Mouse (Mus musculus): Measurements from ENCODE around the gene Cenpm.
"Not testable (repeated sequence)": the region's sequence is repeated elsewhere in the genome, so short reads cannot be mapped to it uniquely, and the experiment has no call there.

Cenpm gene

GRCm38 (mm10) chr15:82244115-82244804 lies at the start of gene Cenpm:
Gene Cenpm, minus strand, starts transcription at chr15:82244748.
- peak; percentile 93 for DNase-seq (ENCODE audit: inconsistent ontology term)

DNA sequence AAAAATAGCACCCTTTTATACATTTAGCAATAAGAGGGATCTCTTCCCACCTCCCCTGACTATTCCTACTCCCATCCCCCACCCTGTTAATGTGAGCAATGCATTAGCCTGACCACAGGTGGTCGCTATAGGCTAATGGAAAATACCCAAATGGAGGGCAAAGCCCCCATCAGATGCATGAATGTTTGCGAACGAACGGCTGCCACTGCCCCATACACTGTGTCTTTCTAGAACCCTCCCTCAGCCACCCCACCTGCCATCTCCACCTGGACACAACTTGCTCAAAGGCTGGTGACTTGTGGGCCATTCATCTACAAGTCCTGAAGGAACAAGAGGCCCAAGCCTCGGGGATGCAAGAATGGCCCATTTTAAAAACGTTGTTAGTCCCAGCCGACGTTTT lies 49.5 kb upstream of the Cenpm start:
- DNase-seq (ENCODE audit: inconsistent ontology term), result no peak

- DNase-seq (ENCODE audit: inconsistent ontology term), result peak; percentile 54
Observed at GRCm38 (mm10) chr15:82293271-82293711, 48.7 kb upstream of the Cenpm start.

- no peak for DNase-seq (ENCODE audit: inconsistent ontology term)
Observed at GRCm38 (mm10) chr15:82292851-82293250, 48.3 kb upstream of the Cenpm start.

DNA sequence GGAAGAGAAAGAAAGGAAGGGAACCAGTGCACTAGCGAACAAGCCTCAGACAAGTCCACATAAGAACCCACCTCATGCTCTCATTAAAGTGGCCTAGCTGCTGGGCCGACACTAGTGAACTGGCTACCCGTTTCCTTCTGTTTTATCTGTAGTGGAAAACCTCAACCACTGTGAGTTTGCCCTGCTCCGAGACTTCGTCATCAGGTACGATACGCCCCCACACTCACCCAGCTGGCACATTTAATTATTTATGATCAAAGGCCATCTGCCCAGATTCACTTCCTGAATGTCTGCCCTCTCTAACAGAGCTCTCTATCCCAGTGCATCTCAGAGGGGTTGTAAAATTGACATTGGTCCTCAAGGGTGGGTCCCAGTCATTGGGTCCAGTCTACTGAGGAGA lies 45.7 kb upstream of the Cenpm start:
- DNase-seq (ENCODE audit: inconsistent ontology term), result no peak

DNA sequence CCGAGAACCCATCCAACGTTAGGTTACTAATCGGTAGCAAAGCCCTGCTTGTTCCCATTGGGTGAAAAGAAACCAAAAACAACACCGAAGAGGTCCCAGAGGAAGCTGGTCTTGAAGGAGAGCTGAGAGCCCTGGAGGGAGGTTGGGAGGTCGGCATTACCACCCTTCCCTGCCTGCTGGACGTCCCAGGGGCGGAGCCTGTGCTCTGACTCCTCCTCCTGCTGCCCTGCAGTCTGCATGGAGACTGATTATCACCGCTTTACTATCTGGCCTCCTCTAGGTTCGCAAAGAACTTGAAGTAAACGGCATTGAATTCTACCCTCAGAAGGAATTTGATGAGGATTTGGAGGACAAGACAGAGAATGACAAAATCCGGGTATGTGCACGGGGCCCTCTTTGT lies 41.6 kb upstream of the Cenpm start:
- DNase-seq (ENCODE audit: inconsistent ontology term), result no peak

- DNase-seq (ENCODE audit: inconsistent ontology term), result no peak
Observed at GRCm38 (mm10) chr15:82280638-82281037, 36.1 kb upstream of the Cenpm start.

DNA sequence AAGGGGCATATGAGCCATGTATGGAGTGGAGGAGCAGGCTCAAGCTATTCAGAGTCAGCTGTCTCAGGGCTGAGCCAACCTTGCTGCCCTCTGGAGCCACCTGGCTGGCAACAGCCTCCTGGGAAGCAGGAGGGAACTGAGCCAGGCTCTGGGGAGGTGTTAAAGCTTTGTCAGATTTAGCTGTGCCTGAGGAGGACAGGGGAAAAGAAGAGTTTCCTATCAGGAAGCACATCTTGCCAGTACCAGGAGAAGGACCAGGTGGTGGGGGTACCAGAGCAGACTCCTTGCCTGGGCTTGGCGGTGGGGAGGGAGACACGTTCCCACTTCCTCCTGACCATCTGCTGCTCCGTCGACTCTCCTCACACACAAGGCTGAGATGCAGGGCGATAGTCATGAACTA lies 33.0 kb upstream of the Cenpm start:
- DNase-seq (ENCODE audit: inconsistent ontology term), result no peak

GRCm38 (mm10) chr15:82274927-82275901 lies 30.7 kb upstream of the Cenpm start:
- DNase-seq (ENCODE audit: inconsistent ontology term), result peak; percentile 59

- DNase-seq (ENCODE audit: inconsistent ontology term), result no peak
Observed at GRCm38 (mm10) chr15:82274593-82274926, 30.0 kb upstream of the Cenpm start, which contains the start of gene Sept3. Gene Sept3, plus strand, starts transcription at chr15:82274893.

DNA sequence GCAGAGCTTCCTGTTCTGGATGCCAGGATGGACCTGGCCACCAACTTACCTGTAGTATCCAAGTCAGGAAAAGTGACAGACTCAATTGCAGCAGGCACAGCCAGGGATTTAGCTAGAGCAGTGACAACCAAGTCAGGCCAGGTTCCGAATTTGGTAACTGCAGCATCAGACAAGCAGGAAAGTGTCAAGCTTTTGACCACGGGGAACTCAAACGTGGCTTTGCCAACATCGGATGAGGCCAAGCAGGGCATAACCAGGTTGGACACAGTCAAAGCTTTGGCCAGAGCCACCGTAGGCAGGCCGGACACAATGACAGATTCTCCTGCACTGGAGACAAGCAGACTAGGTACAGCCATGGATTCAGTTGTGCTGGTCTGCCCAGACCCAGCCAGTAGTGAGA lies 27.7 kb upstream of the Cenpm start:
- DNase-seq (ENCODE audit: inconsistent ontology term), result no peak

DNA sequence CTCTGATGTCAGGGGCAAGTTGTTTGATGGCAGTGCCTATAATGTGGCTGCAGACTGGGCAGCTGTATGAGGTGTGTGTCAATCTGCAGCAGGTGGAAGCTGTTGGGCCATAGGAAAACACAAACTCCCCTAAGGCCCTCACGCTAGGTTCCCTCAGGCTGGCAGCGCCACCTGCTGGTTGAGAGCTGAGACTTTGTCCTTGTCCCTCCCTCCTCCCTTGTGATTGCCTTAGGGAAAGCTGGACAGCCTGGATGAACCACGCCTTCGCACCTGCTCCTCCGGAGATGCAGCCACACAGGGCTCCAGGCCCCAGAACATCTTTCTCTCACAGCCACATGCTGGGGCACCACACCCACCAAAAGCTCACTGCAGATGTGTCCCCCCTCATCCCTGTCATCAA lies 26.7 kb upstream of the Cenpm start:
- DNase-seq (ENCODE audit: inconsistent ontology term), result peak; percentile 46

DNA sequence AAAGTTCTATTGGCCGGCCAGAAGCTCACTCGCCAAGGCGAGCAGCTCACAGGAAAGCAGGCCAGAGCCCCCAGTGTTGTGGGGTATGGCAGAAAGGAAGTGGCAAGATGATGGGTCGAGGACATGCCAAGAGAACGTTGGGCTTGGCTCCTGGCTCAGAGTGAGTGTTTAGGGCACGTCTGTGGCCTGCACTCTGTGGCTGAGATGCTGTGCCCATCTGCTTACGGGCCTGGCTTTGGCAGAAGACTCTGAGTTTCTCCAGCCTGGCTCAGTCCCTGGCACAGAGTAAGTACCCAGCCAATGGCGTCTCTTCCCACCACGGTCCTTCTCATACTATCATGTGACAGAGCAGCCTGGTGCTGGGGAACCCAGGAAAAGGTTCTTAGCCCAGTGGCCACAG lies 24.2 kb upstream of the Cenpm start:
- no peak for DNase-seq (ENCODE audit: inconsistent ontology term)

DNA sequence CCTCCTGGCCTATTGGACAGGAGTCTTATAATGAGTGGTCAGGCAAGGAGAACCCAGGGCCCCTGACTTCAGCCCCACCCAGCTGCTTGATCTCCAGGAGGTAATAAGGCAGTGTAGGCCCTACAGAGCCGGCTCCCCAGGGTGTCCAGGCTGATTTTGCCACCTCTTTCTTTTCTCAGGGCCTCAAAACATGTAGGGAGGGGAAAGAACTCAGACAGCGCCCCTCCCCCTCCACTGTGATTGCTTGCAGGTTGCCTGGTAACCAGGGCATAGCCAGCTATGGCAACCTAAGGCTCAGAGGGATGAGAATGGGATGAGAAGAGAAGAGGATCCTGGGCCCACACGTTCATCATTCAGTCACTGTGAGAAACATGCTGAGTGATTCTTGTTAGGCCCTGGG lies 23.6 kb upstream of the Cenpm start:
- no peak for DNase-seq (ENCODE audit: inconsistent ontology term)

DNA sequence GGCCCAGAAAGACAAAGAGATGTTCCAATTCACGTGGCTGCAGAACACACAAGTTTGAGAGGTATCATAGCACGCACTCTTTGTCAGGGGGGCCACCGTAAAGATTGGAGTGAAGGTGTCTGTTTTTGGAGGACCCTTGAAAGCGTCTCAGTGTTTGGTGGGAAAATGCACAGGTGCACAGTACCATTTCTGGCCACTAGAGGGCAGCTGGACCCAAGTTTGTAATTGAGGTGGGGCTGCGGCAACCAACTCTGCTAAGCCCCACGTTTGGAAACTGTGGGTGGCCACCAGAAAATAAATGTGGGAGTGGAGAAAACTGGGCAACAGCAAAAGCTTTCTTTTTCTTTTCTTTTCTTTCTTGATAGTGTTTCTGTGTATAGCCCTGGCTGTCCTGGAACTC lies 21.8 kb upstream of the Cenpm start:
- peak; percentile 13 for DNase-seq (ENCODE audit: inconsistent ontology term)

GRCm38 (mm10) chr15:82259510-82259909 lies 15.0 kb upstream of the Cenpm start:
- peak; percentile 29 for DNase-seq (ENCODE audit: inconsistent ontology term)

DNA sequence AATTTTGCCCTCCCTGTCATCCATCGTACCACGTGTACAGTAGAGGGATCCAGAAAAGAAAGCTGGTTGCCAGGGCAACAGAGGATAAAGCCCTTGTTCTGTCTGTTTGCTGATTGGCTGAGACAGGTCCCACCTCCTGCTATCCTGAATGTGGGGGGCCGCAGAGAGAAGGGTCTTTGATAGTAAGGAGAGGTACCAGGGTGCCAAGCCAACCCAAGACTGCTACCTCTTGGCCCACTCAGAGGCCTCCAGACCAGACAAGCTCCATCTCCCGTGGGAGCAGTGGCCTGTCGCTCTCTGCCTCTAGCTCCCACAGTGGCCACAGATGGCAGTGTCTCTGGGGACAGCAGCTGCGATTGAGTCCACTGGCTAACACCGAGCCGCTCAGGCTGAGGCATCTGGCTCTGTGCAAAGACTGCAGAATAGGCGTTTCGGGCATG lies 11.4 kb upstream of the Cenpm start:
- DNase-seq (ENCODE audit: inconsistent ontology term), result peak; percentile 49

DNA sequence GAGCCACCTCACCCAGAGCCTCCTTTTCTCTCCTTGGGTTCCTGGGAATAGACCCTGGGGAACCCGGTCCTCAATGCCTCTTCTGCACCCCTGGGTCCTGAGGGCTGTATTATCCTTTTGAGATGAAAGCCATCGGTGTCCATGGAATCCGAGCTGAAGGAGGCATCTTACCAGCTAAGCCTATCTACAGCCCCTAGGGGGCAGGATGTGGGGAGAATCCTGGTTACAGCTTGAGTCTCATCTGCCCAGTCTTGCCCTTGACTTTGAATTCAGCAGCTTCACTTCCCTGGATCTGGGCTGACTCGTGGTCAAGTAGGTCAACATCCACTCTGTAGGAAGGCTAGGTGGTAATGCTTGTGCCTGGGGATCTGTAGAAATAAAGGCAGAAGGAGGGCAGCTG lies 10.7 kb upstream of the Cenpm start:
- no peak for DNase-seq (ENCODE audit: inconsistent ontology term)

GRCm38 (mm10) chr15:82252097-82252496 lies 7.5 kb upstream of the Cenpm start, which contains the start of gene 1500009C09Rik:
Gene 1500009C09Rik, plus strand, starts transcription at chr15:82252397.
- no peak for DNase-seq (ENCODE audit: inconsistent ontology term)

GRCm38 (mm10) chr15:82251579-82251978 lies 7.0 kb upstream of the Cenpm start:
- DNase-seq (ENCODE audit: inconsistent ontology term), result no peak

GRCm38 (mm10) chr15:82247131-82247776 lies 2.7 kb upstream of the Cenpm start:
- no peak for DNase-seq (ENCODE audit: inconsistent ontology term)

DNA sequence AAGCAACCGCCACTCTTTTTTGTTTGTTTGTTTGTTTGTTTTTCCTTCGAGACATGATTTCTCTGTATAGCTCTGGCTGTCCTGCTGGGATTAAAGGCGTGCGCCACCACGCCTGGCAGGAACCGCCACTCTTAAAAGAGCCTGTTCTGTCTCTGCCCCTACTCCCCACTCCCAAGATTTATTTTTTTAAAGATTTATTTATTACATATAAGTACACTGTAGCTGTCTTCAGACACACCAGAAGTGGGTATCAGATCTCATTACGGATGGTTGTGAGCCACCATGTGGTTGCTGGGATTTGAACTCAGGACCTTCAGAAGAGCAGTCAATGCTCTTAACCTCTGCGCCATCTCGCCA lies 235 bp upstream of the Cenpm start:
- DNase-seq (ENCODE audit: inconsistent ontology term), result not testable (repeated sequence)

Measured in Muller cell, postnatal 12 days (primary cell).